Mouse (Mus musculus): ENCODE measurements around the gene Creb5.

Gene Creb5

DNA sequence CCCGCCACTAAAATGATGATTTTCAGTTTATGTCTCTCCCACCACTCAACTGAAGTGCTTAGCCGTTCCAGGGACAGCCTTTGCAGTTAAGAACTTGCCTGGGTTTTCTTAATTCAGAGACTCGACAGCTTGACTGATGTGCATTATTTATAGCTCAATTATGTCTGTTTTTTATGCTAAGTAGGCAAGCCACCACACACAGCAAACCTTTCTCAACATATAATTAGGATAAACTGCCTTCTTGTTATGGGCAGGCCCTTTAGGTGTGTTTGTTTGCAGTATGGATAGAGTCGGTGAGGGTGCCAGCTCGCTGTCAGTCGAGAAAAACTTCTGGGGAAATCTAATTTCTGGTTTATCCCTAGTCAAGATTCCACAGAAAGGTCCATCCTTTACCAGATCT, 409.4 kb downstream of the Creb5 start:
- DNase-seq (ENCODE audit: low read depth, low spot score), result no peak

- DNase-seq (ENCODE audit: low read depth, low spot score), result no peak
Observed at GRCm38 (mm10) chr6:53696921-53697320, 409.9 kb downstream of the Creb5 start.

- no peak for DNase-seq (ENCODE audit: low read depth, low spot score)
Observed at GRCm38 (mm10) chr6:53698128-53698749, 411.2 kb downstream of the Creb5 start.

DNA sequence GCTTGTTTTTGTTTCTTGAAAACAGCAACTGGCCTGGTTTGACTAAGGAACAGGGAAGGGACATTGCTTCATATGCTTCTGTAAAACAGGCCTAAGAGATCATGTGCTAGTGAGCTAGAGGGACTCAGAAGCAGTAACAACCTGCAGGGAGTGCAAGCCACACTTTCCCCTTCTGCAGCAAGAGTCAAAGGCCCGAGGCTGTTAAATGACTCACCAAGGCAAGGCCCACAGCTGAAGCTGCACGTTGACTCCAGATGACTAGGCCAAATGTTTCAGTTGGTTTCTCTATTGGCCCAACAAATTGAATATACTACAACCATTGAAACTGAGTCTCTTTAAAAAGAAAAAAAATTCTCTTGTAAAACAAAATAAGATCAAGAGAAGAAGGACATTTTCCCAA, 417.4 kb downstream of the Creb5 start:
- DNase-seq (ENCODE audit: low read depth, low spot score), result no peak

DNA sequence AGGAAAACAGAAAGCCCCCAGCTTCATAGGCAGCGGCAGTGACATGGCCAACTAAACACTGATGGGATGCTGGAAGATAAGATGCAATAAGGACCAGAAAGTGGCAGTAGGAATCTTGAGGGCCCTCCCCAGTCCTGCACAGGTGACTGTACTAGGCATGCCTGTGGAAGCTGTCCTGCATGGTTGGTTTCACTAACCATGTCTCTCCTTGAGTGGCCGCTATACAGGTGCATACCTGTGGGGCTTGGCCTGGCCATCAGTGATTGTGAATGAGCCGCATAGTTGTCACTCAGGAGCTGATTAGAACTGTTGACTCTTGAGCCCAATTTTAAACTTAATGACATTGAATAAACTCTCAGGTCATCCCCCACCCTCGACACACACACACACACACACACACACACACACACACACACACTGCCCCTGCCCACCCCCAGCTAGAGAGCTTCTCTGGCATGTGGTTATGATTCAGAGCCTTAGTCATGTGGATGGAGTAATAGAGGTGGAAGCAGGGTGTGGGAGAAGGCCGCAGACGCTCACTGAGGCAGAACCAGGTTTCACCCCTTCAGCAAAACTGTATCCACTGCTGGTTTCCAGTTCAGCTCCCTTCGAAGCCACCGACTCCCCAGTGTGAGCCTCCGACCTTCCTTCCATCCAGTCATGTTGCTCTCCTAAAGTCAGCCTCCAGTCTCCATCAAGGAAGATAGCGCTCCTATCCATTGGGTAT, 419.7 kb downstream of the Creb5 start:
- DNase-seq (ENCODE audit: low read depth, low spot score), result no peak

- DNase-seq (ENCODE audit: low read depth, low spot score), result no peak
Observed at GRCm38 (mm10) chr6:53707795-53708194, 420.7 kb downstream of the Creb5 start.

GRCm38 (mm10) chr6:53709694-53710442, 422.8 kb downstream of the Creb5 start:
- DNase-seq (ENCODE audit: low read depth, low spot score), result no peak

GRCm38 (mm10) chr6:53710560-53710959, 423.5 kb downstream of the Creb5 start:
- no peak for DNase-seq (ENCODE audit: low read depth, low spot score)

DNA sequence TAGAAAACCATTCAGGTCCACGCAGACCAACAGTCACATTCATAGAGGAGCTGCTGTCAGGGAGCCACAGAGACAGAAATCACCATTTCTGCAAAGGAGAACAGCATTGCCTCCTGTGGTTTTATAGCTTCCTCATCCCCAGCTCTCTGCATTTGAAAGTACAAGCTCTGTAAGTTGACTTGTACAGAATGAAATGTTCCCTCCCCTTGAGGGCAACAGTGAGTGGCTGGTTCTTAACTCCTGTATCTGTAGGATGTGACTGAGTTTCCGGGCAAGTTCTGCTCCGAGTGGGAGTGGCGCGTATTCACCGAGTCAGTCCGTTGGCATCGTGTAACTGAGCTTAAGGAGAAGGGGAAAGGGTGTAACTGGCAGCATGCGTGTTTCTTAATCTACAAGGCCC, 426.1 kb downstream of the Creb5 start:
- DNase-seq (ENCODE audit: low read depth, low spot score), result no peak

GRCm38 (mm10) chr6:53714908-53715321, 427.8 kb downstream of the Creb5 start:
- no peak for DNase-seq (ENCODE audit: low read depth, low spot score)

DNA sequence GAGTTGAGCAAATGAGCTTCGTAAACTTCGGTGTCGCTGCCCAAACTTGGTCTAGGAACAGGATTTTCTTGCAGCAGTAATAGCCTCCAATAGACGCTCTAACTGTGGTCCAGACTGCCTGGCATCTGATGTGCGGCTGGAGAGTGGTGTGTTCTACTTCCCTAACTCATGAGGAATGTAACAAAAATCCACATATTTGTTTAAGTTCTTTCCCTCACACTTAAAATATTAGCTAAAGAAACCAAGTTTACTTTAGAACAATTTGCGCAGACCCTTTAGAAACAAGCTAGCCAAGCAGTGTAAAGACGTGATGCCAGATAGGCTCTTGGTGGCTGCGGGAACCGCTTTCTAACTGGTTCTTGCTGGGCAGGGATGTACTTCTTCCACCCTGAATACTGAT, 428.9 kb downstream of the Creb5 start:
- DNase-seq (ENCODE audit: low read depth, low spot score), result no peak

DNA sequence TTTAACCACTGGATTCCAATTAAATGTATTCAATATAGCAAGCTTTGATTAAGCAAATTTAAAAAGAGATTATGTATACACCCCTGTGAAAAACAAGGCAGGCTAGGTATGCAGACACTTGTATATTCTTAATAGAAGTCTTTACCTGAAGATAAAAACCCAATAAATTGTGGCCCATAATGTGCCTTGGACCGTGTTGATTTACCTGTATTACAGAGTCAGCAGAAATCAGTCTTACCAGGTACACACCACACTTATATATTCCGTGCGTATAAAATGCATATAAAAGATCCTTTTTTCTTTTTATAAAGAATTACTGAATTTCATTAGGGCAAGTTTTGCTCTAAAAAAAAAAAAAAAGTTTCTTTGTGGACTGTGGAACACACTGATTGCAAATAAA, 432.9 kb downstream of the Creb5 start:
- no peak for DNase-seq (ENCODE audit: low read depth, low spot score)

DNA sequence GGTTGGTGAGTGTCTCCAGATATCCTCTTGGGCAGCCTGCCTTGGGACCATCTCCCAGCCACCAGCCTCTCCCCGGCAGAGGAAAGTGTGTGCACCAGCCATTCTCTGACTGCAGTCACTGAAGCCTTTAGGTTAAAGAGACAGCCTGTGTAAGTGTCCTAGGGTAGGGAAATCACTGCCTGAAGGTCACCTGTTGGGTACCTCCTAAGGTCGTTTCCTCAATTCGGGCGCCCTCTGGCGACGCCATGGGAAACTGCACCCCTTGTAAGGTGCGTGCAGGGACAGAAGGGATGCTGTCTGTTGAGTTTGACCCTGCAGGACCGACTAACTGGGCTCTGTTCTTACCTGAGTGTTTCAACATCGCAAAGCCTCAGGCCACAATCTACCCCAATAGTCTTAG, 434.5 kb downstream of the Creb5 start:
- no peak for DNase-seq (ENCODE audit: low read depth, low spot score)

DNA sequence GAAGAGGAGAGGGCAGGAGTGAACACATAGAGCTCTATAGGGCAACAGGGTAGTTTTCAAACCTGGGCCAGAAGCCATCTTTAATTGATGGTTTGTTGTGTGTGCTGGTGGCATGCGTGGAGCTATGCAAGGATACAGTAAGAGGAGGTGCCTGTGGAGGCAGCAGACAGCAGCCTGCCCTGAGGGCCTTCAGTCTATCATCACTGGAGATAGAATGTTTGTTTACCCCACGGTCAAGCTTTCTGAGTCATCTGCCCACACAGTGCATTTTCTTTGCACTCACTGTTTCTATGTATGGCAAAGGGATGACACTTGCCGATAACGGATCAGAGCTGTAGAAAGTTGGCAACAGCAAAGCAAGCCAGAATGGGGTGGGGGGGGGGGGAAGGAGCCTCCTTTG, 435.6 kb downstream of the Creb5 start:
- DNase-seq (ENCODE audit: low read depth, low spot score), result no peak

GRCm38 (mm10) chr6:53730487-53730886, 443.4 kb downstream of the Creb5 start:
- DNase-seq (ENCODE audit: low read depth, low spot score), result no peak

DNA sequence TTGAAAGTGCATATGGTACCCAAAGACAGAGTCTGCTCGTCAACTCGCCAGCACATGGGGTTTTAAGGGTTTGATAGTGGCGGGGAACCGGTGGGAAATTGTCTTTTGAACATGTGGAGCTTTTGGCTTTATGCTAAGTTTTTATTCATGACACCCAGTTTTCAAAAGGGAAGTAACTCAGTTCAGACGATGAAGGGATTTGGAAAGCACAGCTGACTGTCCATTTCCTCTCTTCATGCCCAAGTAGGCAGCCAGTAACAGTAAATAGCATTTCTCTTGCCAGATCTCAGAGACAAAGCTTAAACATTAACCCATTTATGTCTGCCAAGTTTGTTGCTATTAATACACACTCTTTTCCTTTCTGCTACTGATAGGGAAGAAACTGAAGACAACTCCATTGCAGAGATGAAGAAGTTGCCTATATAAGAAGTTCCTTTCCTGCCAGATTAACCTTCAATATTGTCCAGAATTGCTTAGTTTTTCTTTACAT, 444.0 kb downstream of the Creb5 start:
- DNase-seq (ENCODE audit: low read depth, low spot score), result no peak

DNA sequence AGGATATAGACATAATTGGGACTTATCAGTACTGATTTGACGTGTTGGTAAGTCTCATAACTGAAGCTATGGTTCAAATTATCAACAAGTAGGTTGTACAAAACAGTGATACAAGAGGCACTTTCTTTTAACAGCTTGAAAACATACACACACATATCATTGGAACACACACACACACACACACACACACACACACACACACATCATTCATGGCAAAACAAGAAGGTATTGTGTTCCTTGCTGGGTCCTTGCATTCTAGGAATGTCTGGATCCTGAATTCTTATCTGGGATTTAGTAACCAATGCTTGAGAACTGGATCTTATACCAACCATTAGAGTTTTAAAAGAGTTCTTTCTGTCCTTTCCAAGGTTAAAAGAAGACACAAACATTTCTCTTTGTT, 446.5 kb downstream of the Creb5 start:
- DNase-seq (ENCODE audit: low read depth, low spot score), result no peak

DNA sequence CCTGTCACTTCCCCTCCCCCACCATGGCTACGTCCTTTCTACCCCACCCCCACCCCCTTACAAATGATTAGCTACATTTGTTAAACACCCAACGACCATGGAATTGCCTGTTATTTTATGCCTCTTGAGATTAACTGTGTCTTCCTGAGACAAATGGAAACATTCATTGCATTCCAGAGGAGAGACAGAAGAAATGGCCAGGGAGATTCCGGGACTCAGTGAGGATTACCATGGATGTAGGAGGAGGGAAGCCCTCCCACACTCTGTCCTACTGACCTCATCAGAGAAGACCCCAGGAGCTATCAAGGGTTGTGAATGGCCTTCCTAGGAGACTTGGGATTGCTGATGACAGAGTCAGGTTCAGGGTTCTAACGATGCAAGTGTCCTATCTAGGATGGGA, 446.9 kb downstream of the Creb5 start:
- no peak for DNase-seq (ENCODE audit: low read depth, low spot score)

DNA sequence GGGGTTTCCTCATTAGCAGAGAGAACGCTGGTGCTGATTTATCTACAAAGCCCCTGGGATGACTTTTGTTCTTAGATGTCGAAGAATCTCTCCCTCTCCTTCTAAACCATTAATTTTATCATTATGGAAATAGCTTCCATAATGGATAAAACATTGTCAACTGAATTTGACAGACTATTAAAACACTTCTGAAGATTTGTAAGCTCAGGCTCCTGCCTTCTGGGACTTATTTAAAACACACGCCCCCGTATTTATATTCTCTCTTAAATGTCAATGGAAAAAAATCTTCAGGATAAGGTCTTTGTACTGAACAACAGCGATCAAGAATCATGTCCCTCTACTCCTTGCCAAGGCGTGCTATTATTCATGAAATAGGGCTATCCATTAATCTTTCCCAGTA, 448.6 kb downstream of the Creb5 start:
- no peak for DNase-seq (ENCODE audit: low read depth, low spot score)

DNA sequence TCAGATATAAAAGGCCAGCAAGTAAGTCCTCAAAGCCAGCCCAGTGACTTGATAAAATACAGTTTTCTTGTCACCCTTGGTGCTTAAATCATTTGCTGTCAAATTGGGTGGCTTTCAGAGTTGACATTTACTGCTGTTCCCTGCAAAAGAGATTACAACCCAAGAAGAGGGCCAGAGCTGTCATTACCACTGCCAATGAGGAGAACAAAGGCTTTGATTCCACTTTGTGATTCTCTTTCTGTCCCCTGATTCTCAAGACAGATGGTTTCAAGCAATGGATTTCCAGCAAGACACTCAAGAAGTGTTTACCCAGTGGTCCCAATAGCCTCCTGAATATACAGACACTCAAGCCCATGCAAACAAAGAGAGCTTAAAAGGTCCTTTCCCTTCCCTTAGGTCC, 451.1 kb downstream of the Creb5 start:
- DNase-seq (ENCODE audit: low read depth, low spot score), result no peak

DNA sequence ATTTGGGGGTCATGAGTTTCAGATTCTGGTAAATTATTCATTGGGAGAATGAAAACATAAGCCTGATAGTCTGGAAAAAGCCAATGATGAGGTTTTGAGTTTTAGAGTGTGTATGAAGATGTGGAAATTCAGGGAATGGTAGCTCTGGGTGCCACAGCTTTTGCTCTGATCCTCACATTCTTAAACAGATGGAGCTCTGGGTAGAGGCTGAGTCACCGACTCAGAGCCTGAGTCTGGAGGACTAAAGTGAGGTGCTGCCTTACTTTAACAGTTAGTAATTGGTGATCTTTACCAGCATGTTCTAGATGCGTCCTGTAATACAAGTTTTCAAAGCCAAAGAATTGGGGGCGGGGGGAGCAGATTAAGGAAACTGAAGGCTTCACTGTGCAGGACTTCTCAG, 454.2 kb downstream of the Creb5 start:
- DNase-seq (ENCODE audit: low read depth, low spot score), result no peak

Measured in telencephalon, adult 2 months (tissue).